Mouse (Mus musculus): Measurements from ENCODE around the gene Gm20820.
"Not testable (repeated sequence)": the region's sequence is repeated elsewhere in the genome, so short reads cannot be mapped to it uniquely, and the experiment has no call there.

The Gm20820 gene

GRCm38 (mm10) chrY:86061472-86061871, at the start of gene Gm20820:
Gene Gm20820, plus strand, starts transcription at chrY:86061772.
- DNase-seq (ENCODE audit: low read depth, low spot score): not testable (repeated sequence)
